8 mouse cellular contexts compared by ENCODE assay signal in the genomic region with DNA sequence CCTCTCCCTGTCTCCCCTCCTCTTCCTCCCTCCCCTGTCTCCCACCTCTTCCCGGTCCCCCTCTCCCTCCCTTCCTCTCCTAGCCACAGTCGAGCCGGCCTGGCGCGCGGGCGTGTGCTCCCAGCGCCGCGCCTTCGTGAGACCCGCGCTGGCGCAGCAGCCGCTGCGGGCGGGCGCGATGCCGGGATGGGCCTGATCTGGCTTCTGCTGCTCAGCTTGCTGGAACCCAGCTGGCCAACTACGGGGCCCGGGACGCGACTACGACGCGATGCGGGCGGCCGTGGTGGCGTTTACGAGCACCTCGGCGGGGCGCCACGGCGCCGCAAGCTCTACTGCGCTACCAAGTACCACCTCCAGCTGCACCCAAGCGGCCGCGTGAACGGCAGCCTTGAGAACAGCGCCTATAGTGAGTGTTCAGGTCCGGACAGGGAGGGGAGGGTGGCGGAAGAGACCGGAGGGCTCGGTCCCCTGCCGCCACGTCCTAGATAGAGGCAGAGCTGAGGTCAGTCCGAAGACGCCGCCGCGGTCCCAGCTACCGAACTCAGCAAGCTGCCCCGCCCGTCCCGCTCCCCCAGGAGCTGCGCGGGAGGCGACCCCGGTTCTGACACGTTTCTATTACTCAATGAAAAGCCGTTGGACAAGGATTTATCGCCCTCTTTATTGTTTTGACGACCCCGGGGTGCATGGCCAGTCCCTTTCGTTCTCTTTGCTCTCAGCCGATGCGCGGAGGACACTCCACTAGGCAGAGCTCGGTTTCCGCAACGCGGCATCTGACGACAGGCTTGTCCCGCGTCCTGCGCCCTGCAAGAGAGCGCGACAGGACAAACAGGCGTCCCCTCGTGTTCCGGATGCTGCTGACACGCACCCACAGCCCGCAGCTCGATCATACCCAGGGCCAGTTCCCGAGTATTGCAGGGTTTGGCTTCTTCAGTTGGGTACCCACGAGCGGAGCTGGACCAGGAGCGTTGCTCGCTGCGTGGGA. TPM values are rescaled to one million over a fixed set of nuclear protein-coding genes. Genes with fewer than 3 reads are reported as not detected.
DNase-seq lines count a peak whose midpoint lies in the region; ATAC-seq and TF ChIP-seq lines count a peak whose summit lies in the region.

No protein-coding gene starts in this region.

- no peaks in the 10 kb centered on the region for H3K27me3 ChIP-seq in kidney, adult 2 months (replicated peaks; ENCODE audit: control insufficient read depth, insufficient read depth, low read length)
- peaks cover 58% of the 10 kb centered on the region for H3K27me3 ChIP-seq in forebrain, embryonic 16.5 days (replicated peaks; ENCODE audit: control insufficient read depth, insufficient read depth, low read length)
- peaks cover 99% of the 10 kb centered on the region for H3K27me3 ChIP-seq in liver, embryonic 15.5 days
- H3K27me3 ChIP-seq in small intestine, adult 2 months (ENCODE audit: control insufficient read depth, insufficient read depth, low read length) = peaks cover 37% of the 10 kb centered on the region

- H3K4me2 ChIP-seq in forebrain, embryonic 16.5 days (ENCODE audit: low read length) = peak overlapping the region; percentile 66
- peak overlapping the region; percentile 23 for H3K4me2 ChIP-seq in liver, embryonic 15.5 days

- WGBS in kidney, adult 2 months = under 1% methylated on average over 94 of the region's 94 CpGs
- under 1% methylated on average over 94 of the region's 94 CpGs for WGBS in forebrain, embryonic 16.5 days
- under 1% methylated on average over 94 of the region's 94 CpGs for WGBS in liver, embryonic 15.5 days (ENCODE audit: insufficient replicate concordance)
- WGBS in small intestine, adult 2 months = 2% methylated on average over 94 of the region's 94 CpGs

- no peak for TF ChIP-seq POLR2A in kidney, adult 2 months (IDR thresholded peaks at IDR 0.05; ENCODE audit: low read depth, low read length)
- TF ChIP-seq POLR2A in small intestine, adult 2 months (IDR thresholded peaks at IDR 0.05; ENCODE audit: low read depth, low read length) = no peak

- H3K9me3 ChIP-seq in forebrain, embryonic 16.5 days (ENCODE audit: control insufficient read depth, low read length) = no peaks in the 10 kb centered on the region
- no peaks in the 10 kb centered on the region for H3K9me3 ChIP-seq in liver, embryonic 15.5 days (replicated peaks)

- peak; percentile 55 for DNase-seq in kidney, postnatal 10 days
- no peak for DNase-seq in kidney, adult 2 months
- no peak for DNase-seq in thymus, postnatal 0 days (ENCODE audit: low spot score)
- no peak for DNase-seq in spleen, adult 12 weeks (ENCODE audit: low spot score)

- TF ChIP-seq CTCF in kidney, adult 2 months (conservative IDR thresholded peaks at IDR 0.05; ENCODE audit: insufficient read depth, insufficient read length, low read depth, low read length) = no peak
- TF ChIP-seq CTCF in small intestine, adult 2 months (IDR thresholded peaks at IDR 0.05; ENCODE audit: extremely low read depth, insufficient read length, insufficient replicate concordance, low read depth, low read length) = no peak

- no peaks in the 10 kb centered on the region for H3K4me1 ChIP-seq in kidney, adult 2 months (ENCODE audit: control insufficient read depth, insufficient read depth, low read length)
- no peaks in the 10 kb centered on the region for H3K4me1 ChIP-seq in brown adipose tissue, adult 24 weeks (ENCODE audit: control insufficient read depth, insufficient read depth, insufficient read length, low read length)
- peaks cover 16% of the 10 kb centered on the region for H3K4me1 ChIP-seq in forebrain, embryonic 16.5 days (replicated peaks; ENCODE audit: control insufficient read depth, insufficient read depth, low read length)
- 0 out of 2 replicates have a peak, but pooled peaks cover 3% of the 10 kb centered on the region for H3K4me1 ChIP-seq in liver, embryonic 15.5 days (replicated peaks)
- no peaks in the 10 kb centered on the region for H3K4me1 ChIP-seq in small intestine, adult 2 months (ENCODE audit: control insufficient read depth, insufficient read depth, insufficient read length, low read length)

- no peaks in the 10 kb centered on the region for H3K36me3 ChIP-seq in kidney, adult 2 months (ENCODE audit: control insufficient read depth, insufficient read depth, low read length)
- no peaks in the 10 kb centered on the region for H3K36me3 ChIP-seq in forebrain, embryonic 16.5 days (ENCODE audit: control insufficient read depth, insufficient read depth)
- H3K36me3 ChIP-seq in liver, embryonic 15.5 days (replicated peaks) = no peaks in the 10 kb centered on the region
- H3K36me3 ChIP-seq in small intestine, adult 2 months (ENCODE audit: control insufficient read depth, insufficient read depth, low read length) = no peaks in the 10 kb centered on the region

- peak; percentile 74 for ATAC-seq in forebrain, embryonic 16.5 days
- ATAC-seq in liver, embryonic 15.5 days (ENCODE audit: insufficient read depth) = no peak

- no peak overlapping the region for H3K27ac ChIP-seq in kidney, adult 2 months (ENCODE audit: insufficient read depth, low read depth, low read length)
- H3K27ac ChIP-seq in brown adipose tissue, adult 24 weeks (replicated peaks; ENCODE audit: low read depth, low read length) = no peak overlapping the region
- H3K27ac ChIP-seq in forebrain, embryonic 16.5 days (ENCODE audit: low read length) = no peak overlapping the region
- no peak overlapping the region for H3K27ac ChIP-seq in liver, embryonic 15.5 days (replicated peaks)
- H3K27ac ChIP-seq in small intestine, adult 2 months (ENCODE audit: insufficient read depth, low read depth, low read length) = no peak overlapping the region

- no peak overlapping the region for H3K4me3 ChIP-seq in kidney, adult 2 months (ENCODE audit: insufficient read depth, low read depth, low read length)
- peak overlapping the region; percentile 22; the same call in 1 of the 2 replicates for H3K4me3 ChIP-seq in brown adipose tissue, adult 24 weeks (ENCODE audit: insufficient read depth, low read depth, low read length)
- H3K4me3 ChIP-seq in forebrain, embryonic 16.5 days (replicated peaks; ENCODE audit: low read length) = peak overlapping the region; percentile 44
- H3K4me3 ChIP-seq in liver, embryonic 15.5 days (replicated peaks) = peak overlapping the region; percentile 9; the same call in 1 of the 2 replicates
- peak overlapping the region; percentile 20; the same call in 1 of the 2 replicates for H3K4me3 ChIP-seq in small intestine, adult 2 months (ENCODE audit: low read depth, low read length)

- H3K9ac ChIP-seq in forebrain, embryonic 16.5 days (replicated peaks; ENCODE audit: low read depth, low read length) = peak overlapping the region; percentile 47
- H3K9ac ChIP-seq in liver, embryonic 15.5 days = no peak overlapping the region

RNA-seq across cellular contexts. Expression of gene Fgf3, which starts 0.9 kb away (rescaled TPM):
- not detected in 2 replicates for polyA plus RNA-seq in kidney, adult 2 months (2012; rRNA removed)
- not detected in 2 replicates for polyA plus RNA-seq in brown adipose tissue, adult 24 weeks (2012; ENCODE audit: insufficient read depth, insufficient read length, missing spikeins)
- polyA plus RNA-seq in forebrain, embryonic 16.5 days (2015; fragmentation: Nextera tagmentation; extraction: Ambion mirVana) = 2.1 and 3.5 TPM in 2 replicates
- polyA plus RNA-seq in liver, embryonic 15.5 days (2015; fragmentation: Nextera tagmentation; extraction: Ambion mirVana) = 0.06 TPM in 1 of 2 replicates, not detected in the other
- polyA plus RNA-seq in small intestine, adult 2 months (2012; rRNA removed) = 0.16 TPM in 1 of 2 replicates, not detected in the other
- polyA plus RNA-seq in thymus, postnatal 0 days (2015; fragmentation: Nextera tagmentation; extraction: Ambion mirVana) = 0.88 and 1.1 TPM in 2 replicates

RNA-seq across cellular contexts. Expression of gene Fgf4, which starts 8.4 kb away (rescaled TPM):
- not detected in 2 replicates for polyA plus RNA-seq in kidney, adult 2 months (2012; rRNA removed)
- polyA plus RNA-seq in brown adipose tissue, adult 24 weeks (2012; ENCODE audit: insufficient read depth, insufficient read length, missing spikeins) = not detected in 2 replicates
- polyA plus RNA-seq in forebrain, embryonic 16.5 days (2015; fragmentation: Nextera tagmentation; extraction: Ambion mirVana) = not detected in 2 replicates
- not detected in 2 replicates for polyA plus RNA-seq in liver, embryonic 15.5 days (2015; fragmentation: Nextera tagmentation; extraction: Ambion mirVana)
- polyA plus RNA-seq in small intestine, adult 2 months (2012; rRNA removed) = 0.04 TPM in 1 of 2 replicates, not detected in the other
- 0.04 and 0.27 TPM in 2 replicates for polyA plus RNA-seq in thymus, postnatal 0 days (2015; fragmentation: Nextera tagmentation; extraction: Ambion mirVana)

RNA-seq across cellular contexts. Expression of gene Fgf15, which starts 57.5 kb away (rescaled TPM):
- not detected in 2 replicates for polyA plus RNA-seq in kidney, adult 2 months (2012; rRNA removed)
- not detected in 2 replicates for polyA plus RNA-seq in brown adipose tissue, adult 24 weeks (2012; ENCODE audit: insufficient read depth, insufficient read length, missing spikeins)
- polyA plus RNA-seq in forebrain, embryonic 16.5 days (2015; fragmentation: Nextera tagmentation; extraction: Ambion mirVana) = 11.6 and 19.7 TPM in 2 replicates
- polyA plus RNA-seq in liver, embryonic 15.5 days (2015; fragmentation: Nextera tagmentation; extraction: Ambion mirVana) = not detected in 2 replicates
- polyA plus RNA-seq in small intestine, adult 2 months (2012; rRNA removed) = 2.6 TPM in 1 of 2 replicates, not detected in the other
- polyA plus RNA-seq in thymus, postnatal 0 days (2015; fragmentation: Nextera tagmentation; extraction: Ambion mirVana) = 0.36 and 0.56 TPM in 2 replicates
